13 mouse cellular contexts compared by ENCODE assay signal in the genomic region with DNA sequence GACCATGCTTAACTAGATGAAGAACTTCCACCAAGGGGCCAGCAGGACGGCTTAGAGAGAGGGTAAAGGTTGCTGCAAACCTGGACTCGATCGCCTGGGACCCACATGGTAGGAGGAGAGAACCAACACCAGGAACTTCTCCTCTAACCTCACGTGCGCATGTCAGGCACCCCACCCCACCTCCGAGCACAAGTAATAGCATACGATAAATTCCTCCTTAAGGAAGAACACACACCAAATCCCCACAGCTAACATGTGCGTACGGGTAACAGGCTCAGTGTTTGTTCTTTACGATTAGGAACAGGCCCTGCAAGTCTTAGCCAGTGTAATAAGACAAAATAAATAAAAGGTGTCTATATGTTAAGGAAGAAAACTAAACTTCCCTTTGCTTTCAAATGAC.
"Had no signal": no experiment of that assay in that cellular context is flagged by ENCODE, and none has a peak within 500 bp of the region (broad histone marks: within the 10 kb centered on the region; RNA-seq: fewer than 3 reads in every experiment).

No protein-coding gene starts in this region.

- H3K9ac ChIP-seq: kidney, embryonic 15.5 days; liver, embryonic 15.5 days; midbrain, embryonic 13.5 days had no signal

- H3K4me3 ChIP-seq: kidney, embryonic 15.5 days; liver, embryonic 15.5 days; midbrain, embryonic 13.5 days had no signal

- DNase-seq: kidney, adult 18-20 months; kidney, postnatal 14 days; left cerebral cortex, postnatal 4 days; lung, adult 2 months; lung, postnatal 36 days; right cerebral cortex, postnatal 4 days; spleen, adult 18-20 months; thymus, adult 18-20 months; thymus, postnatal 14 days had no signal

- H3K27ac ChIP-seq: kidney, embryonic 15.5 days; liver, embryonic 15.5 days; midbrain, embryonic 13.5 days had no signal

- H3K36me3 ChIP-seq: kidney, embryonic 15.5 days; liver, embryonic 15.5 days; midbrain, embryonic 13.5 days had no signal

- H3K4me1 ChIP-seq: midbrain, embryonic 13.5 days had no signal

- H3K4me2 ChIP-seq: kidney, embryonic 15.5 days; liver, embryonic 11.5 days; liver, embryonic 15.5 days; midbrain, embryonic 13.5 days had no signal

- H3K9me3 ChIP-seq: kidney, embryonic 15.5 days; liver, embryonic 15.5 days; midbrain, embryonic 13.5 days had no signal

- H3K27me3 ChIP-seq: kidney, embryonic 15.5 days; liver, embryonic 15.5 days; midbrain, embryonic 13.5 days had no signal

- ATAC-seq: midbrain, embryonic 13.5 days had no signal
